Mouse (Mus musculus): ENCODE measurements at regions not wholly inside any gene's neighbourhood (a gene's known extent, or its start where the extent isn't known, plus 50 kb on each side); places are given as distances from the start of the nearest gene placed in this dataset.

- H3K4me1 ChIP-seq (ENCODE audit: control insufficient read depth, insufficient read depth, low read length): peaks cover 5% of the 10 kb centered on the region; the same call in 1 of the 2 replicates
- 64% methylated on average over 3 of the region's 3 CpGs for WGBS
- H3K9me3 ChIP-seq (ENCODE audit: control insufficient read depth, low read length): no peaks in the 10 kb centered on the region
- no peak for ATAC-seq
- no peak overlapping the region for H3K4me3 ChIP-seq (ENCODE audit: low read length)
- H3K4me2 ChIP-seq (ENCODE audit: low read depth, low read length): no peak overlapping the region
- no peak overlapping the region for H3K9ac ChIP-seq (ENCODE audit: low read depth, low read length)
- H3K36me3 ChIP-seq (ENCODE audit: control insufficient read depth, insufficient read depth, low read length): no peaks in the 10 kb centered on the region
- H3K27ac ChIP-seq (ENCODE audit: low read length): no peak overlapping the region
- H3K27me3 ChIP-seq (replicated peaks; ENCODE audit: control insufficient read depth, insufficient read depth, low read length): no peaks in the 10 kb centered on the region
These were observed 247.7 kb upstream of the 9630041A04Rik start for GRCm38 (mm10) chr9:101613933-101614332.

GRCm38 (mm10) chr9:101613471-101613870 lies 248.2 kb upstream of the 9630041A04Rik start:
- Histone ChIP-seq H3K4me3 (ENCODE audit: low read length) (no peak overlapping the region), H3K27ac (ENCODE audit: low read length) (0 out of 2 replicates have a peak overlapping the region, but pooled peaks have one; percentile 26), H3K9ac (ENCODE audit: low read depth, low read length) (no peak overlapping the region), H3K36me3 (ENCODE audit: control insufficient read depth, insufficient read depth, low read length) (no peaks in the 10 kb centered on the region), H3K4me2 (ENCODE audit: low read depth, low read length) (no peak overlapping the region), H3K4me1 (ENCODE audit: control insufficient read depth, insufficient read depth, low read length) (peaks cover 5% of the 10 kb centered on the region; the same call in 1 of the 2 replicates), H3K27me3 (replicated peaks; ENCODE audit: control insufficient read depth, insufficient read depth, low read length) (no peaks in the 10 kb centered on the region), H3K9me3 (ENCODE audit: control insufficient read depth, low read length) (no peaks in the 10 kb centered on the region)
- peak; percentile 40; the same call in 1 of the 2 replicates for ATAC-seq
- 61% methylated on average over 2 of the region's 2 CpGs for WGBS

GRCm38 (mm10) chr9:101612971-101613370 lies 248.7 kb upstream of the 9630041A04Rik start:
- 67% methylated on average over 5 of the region's 5 CpGs for WGBS
- H3K27ac ChIP-seq (ENCODE audit: low read length): 0 out of 2 replicates have a peak overlapping the region, but pooled peaks have one; percentile 26

GRCm38 (mm10) chr9:101612571-101612970 lies 249.1 kb upstream of the 9630041A04Rik start:
- ATAC-seq: no peak
- Histone ChIP-seq H3K4me3 (ENCODE audit: low read length) (no peak overlapping the region), H3K4me1 (ENCODE audit: control insufficient read depth, insufficient read depth, low read length) (peaks cover 5% of the 10 kb centered on the region; the same call in 1 of the 2 replicates), H3K27ac (ENCODE audit: low read length) (no peak overlapping the region), H3K27me3 (replicated peaks; ENCODE audit: control insufficient read depth, insufficient read depth, low read length) (no peaks in the 10 kb centered on the region), H3K4me2 (ENCODE audit: low read depth, low read length) (no peak overlapping the region), H3K9ac (ENCODE audit: low read depth, low read length) (no peak overlapping the region), H3K9me3 (ENCODE audit: control insufficient read depth, low read length) (no peaks in the 10 kb centered on the region), H3K36me3 (ENCODE audit: control insufficient read depth, insufficient read depth, low read length) (no peaks in the 10 kb centered on the region)
- 66% methylated on average over 4 of the region's 4 CpGs for WGBS

More at GRCm38 (mm10) chr9:101612971-101613370, 248.7 kb upstream of the 9630041A04Rik start:
- no peak overlapping the region for H3K4me2 ChIP-seq (ENCODE audit: low read depth, low read length)
- no peaks in the 10 kb centered on the region for H3K36me3 ChIP-seq (ENCODE audit: control insufficient read depth, insufficient read depth, low read length)
- H3K4me3 ChIP-seq (ENCODE audit: low read length): no peak overlapping the region
- ATAC-seq: no peak
- H3K4me1 ChIP-seq (ENCODE audit: control insufficient read depth, insufficient read depth, low read length): peaks cover 5% of the 10 kb centered on the region; the same call in 1 of the 2 replicates
- H3K27me3 ChIP-seq (replicated peaks; ENCODE audit: control insufficient read depth, insufficient read depth, low read length): no peaks in the 10 kb centered on the region
- H3K9ac ChIP-seq (ENCODE audit: low read depth, low read length): no peak overlapping the region
- H3K9me3 ChIP-seq (ENCODE audit: control insufficient read depth, low read length): no peaks in the 10 kb centered on the region

- no peak for ATAC-seq
- Histone ChIP-seq H3K27ac (ENCODE audit: low read length) (no peak overlapping the region), H3K4me3 (ENCODE audit: low read length) (no peak overlapping the region), H3K9ac (ENCODE audit: low read depth, low read length) (no peak overlapping the region), H3K4me2 (ENCODE audit: low read depth, low read length) (no peak overlapping the region), H3K36me3 (ENCODE audit: control insufficient read depth, insufficient read depth, low read length) (no peaks in the 10 kb centered on the region), H3K4me1 (ENCODE audit: control insufficient read depth, insufficient read depth, low read length) (peaks cover 5% of the 10 kb centered on the region; the same call in 1 of the 2 replicates), H3K27me3 (replicated peaks; ENCODE audit: control insufficient read depth, insufficient read depth, low read length) (no peaks in the 10 kb centered on the region), H3K9me3 (ENCODE audit: control insufficient read depth, low read length) (no peaks in the 10 kb centered on the region)
- WGBS: 37% methylated on average over 3 of the region's 3 CpGs
These were observed 250.2 kb upstream of the 9630041A04Rik start for GRCm38 (mm10) chr9:101611481-101611880.

GRCm38 (mm10) chr9:101610806-101611443 lies 250.7 kb upstream of the 9630041A04Rik start:
- Histone ChIP-seq H3K36me3 (ENCODE audit: control insufficient read depth, insufficient read depth, low read length) (no peaks in the 10 kb centered on the region), H3K4me1 (ENCODE audit: control insufficient read depth, insufficient read depth, low read length) (peaks cover 5% of the 10 kb centered on the region; the same call in 1 of the 2 replicates), H3K27me3 (replicated peaks; ENCODE audit: control insufficient read depth, insufficient read depth, low read length) (no peaks in the 10 kb centered on the region), H3K27ac (ENCODE audit: low read length) (no peak overlapping the region), H3K4me3 (ENCODE audit: low read length) (no peak overlapping the region), H3K4me2 (ENCODE audit: low read depth, low read length) (no peak overlapping the region), H3K9ac (ENCODE audit: low read depth, low read length) (no peak overlapping the region), H3K9me3 (ENCODE audit: control insufficient read depth, low read length) (no peaks in the 10 kb centered on the region)
- ATAC-seq: peak; percentile 67
- 50% methylated on average over 8 of the region's 8 CpGs for WGBS

GRCm38 (mm10) chr9:101610338-101610737 lies 251.3 kb upstream of the 9630041A04Rik start:
- no peak for ATAC-seq
- Histone ChIP-seq H3K4me3 (ENCODE audit: low read length) (no peak overlapping the region), H3K27ac (ENCODE audit: low read length) (no peak overlapping the region), H3K36me3 (ENCODE audit: control insufficient read depth, insufficient read depth, low read length) (no peaks in the 10 kb centered on the region), H3K9me3 (ENCODE audit: control insufficient read depth, low read length) (no peaks in the 10 kb centered on the region), H3K4me1 (ENCODE audit: control insufficient read depth, insufficient read depth, low read length) (peaks cover 5% of the 10 kb centered on the region; the same call in 1 of the 2 replicates), H3K27me3 (replicated peaks; ENCODE audit: control insufficient read depth, insufficient read depth, low read length) (no peaks in the 10 kb centered on the region), H3K4me2 (ENCODE audit: low read depth, low read length) (no peak overlapping the region), H3K9ac (ENCODE audit: low read depth, low read length) (no peak overlapping the region)
- 76% methylated on average over 4 of the region's 4 CpGs for WGBS

- Histone ChIP-seq H3K9ac (ENCODE audit: low read depth, low read length) (no peak overlapping the region), H3K27me3 (replicated peaks; ENCODE audit: control insufficient read depth, insufficient read depth, low read length) (no peaks in the 10 kb centered on the region), H3K36me3 (ENCODE audit: control insufficient read depth, insufficient read depth, low read length) (no peaks in the 10 kb centered on the region), H3K9me3 (ENCODE audit: control insufficient read depth, low read length) (no peaks in the 10 kb centered on the region), H3K4me2 (ENCODE audit: low read depth, low read length) (no peak overlapping the region), H3K4me1 (ENCODE audit: control insufficient read depth, insufficient read depth, low read length) (no peaks in the 10 kb centered on the region; the same call in 1 of the 2 replicates), H3K27ac (ENCODE audit: low read length) (no peak overlapping the region), H3K4me3 (ENCODE audit: low read length) (no peak overlapping the region)
- WGBS: 33% methylated on average over 6 of the region's 6 CpGs
- 0 out of 2 replicates have a peak, but pooled peaks have one; percentile 38 for ATAC-seq
These were observed 258.8 kb upstream of the 9630041A04Rik start for GRCm38 (mm10) chr9:101602799-101603198.

- H3K4me1 ChIP-seq (ENCODE audit: control insufficient read depth, insufficient read depth, low read length): no peaks in the 10 kb centered on the region
- WGBS: 89% methylated on average over 3 of the region's 3 CpGs
- no peaks in the 10 kb centered on the region for H3K9me3 ChIP-seq (ENCODE audit: control insufficient read depth, low read length)
- no peaks in the 10 kb centered on the region for H3K27me3 ChIP-seq (replicated peaks; ENCODE audit: control insufficient read depth, insufficient read depth, low read length)
- no peak overlapping the region for H3K27ac ChIP-seq (ENCODE audit: low read length)
- no peak overlapping the region for H3K4me3 ChIP-seq (ENCODE audit: low read length)
- no peaks in the 10 kb centered on the region for H3K36me3 ChIP-seq (ENCODE audit: control insufficient read depth, insufficient read depth, low read length)
- H3K9ac ChIP-seq (ENCODE audit: low read depth, low read length): no peak overlapping the region
- no peak for ATAC-seq
- H3K4me2 ChIP-seq (ENCODE audit: low read depth, low read length): no peak overlapping the region
These were observed 264.7 kb upstream of the 9630041A04Rik start for GRCm38 (mm10) chr9:101596898-101597297.

Measured in intestine, embryonic 16.5 days (tissue).